Mouse (Mus musculus): Measurements from ENCODE around the gene Msh3.

DNA sequence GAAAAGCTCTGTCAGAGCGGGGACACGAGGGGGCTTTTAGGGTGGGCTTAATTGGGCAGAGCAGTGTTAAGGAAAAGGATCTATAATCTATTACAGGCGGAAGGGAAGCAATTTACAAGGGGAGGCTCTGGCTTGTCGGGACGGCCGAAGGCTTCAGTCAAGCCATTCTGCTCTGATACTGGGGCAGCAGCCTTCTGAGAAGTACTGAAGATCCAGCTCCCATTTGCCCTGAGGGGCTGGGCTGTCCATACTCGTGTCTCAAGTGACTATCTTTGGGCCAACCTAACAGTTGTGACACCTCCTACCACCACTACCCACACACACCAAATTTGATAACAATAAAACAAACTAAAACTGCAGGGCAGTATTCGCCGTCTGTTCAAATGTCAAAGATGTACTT lies 79.5 kb downstream of the Msh3 start:
- TF ChIP-seq CTCF (IDR thresholded peaks at IDR 0.05; ENCODE audit: insufficient read depth, low read depth, low read length): no peak
- TF ChIP-seq POLR2A (IDR thresholded peaks at IDR 0.05; ENCODE audit: insufficient read depth, low read depth, low read length): no peak
